Mouse (Mus musculus): ENCODE results near the gene Lrrc25.
"Not testable (repeated sequence)": the region's sequence is repeated elsewhere in the genome, so short reads cannot be mapped to it uniquely, and the experiment has no call there.

The Lrrc25 gene

DNA sequence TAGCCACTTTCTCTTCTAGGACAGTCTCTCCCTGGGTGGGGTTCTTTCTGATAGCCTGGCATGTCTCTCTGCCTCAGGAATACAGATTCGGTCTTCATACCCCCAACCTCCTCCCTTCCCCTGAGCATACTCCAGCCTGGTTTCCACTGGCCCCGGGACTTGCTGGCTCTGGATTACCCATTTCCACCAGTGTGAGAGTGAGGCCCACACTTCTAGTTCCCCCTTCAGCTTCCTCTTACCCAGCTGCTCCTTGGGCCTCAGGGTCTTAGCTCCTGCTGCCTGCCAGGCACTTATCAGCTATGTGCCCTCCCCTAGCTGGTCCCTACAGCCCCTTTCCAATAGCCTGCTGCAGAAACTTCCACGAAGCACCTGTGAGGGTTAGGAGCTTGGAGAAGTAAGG lies at the start of gene Lrrc25:
Gene Lrrc25 (plus strand): TSS at position 262 of the 400 bp plus-strand sequence.
- no peak for DNase-seq

DNA sequence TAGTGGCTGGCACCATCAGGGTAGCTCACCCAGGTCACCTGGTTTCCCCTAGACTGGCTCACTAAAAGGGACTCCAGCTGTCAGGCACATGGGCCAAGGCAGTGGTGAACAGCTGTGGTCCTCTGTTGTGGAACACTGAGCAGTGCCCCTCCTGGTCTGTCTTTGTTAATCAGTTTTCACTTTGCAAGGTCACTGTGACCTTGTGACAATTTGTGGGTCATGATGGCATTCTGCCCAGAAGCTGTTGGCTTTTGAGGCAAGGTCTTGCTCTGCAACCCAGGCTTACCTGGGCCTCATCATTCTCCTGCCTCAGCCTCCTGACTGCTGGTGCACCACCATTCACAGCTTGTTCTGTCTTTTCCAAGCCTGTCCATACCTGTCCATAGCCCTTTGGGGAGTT lies 45.6 kb upstream of the Lrrc25 start:
- no peak for DNase-seq

DNA sequence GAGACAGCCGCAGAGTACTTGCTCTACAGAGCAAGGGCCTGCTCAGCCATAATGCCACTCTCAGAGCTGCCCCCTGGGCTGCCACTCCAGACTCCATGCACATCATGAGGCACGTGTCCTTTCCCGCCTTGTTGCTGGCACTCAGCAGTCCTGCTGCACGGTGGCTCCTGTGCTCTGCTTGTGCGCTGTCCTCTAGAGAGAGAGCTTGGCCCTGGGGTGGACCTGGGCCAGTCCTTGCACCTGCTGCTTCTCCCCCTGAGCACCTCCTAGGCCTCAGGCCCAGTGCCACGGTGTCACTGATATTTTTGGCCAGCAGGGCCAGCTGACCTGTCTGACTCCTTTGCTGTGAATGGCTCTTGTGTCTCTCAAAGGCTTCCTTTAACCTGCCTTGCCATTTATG lies 45.0 kb upstream of the Lrrc25 start:
- peak; percentile 69 to 76 for DNase-seq

DNA sequence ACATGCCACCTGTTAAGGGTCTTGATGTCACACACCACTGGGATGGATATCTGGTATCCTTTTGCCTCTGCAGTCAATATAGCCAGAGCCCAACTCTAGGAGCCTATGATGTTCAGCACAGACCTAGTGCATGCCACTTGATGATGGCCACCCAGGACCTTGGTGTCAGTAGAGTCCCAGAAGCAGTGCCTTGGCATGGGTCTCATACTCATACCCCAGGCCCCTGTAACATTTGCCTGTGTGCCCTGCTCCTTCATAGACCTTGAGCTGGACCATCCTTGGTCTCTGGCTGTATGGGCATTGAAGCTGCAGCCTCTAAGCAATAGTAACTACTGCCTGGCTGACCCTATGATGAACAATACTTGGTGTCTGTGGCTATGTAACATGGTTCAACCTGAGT lies 41.7 kb upstream of the Lrrc25 start:
- DNase-seq, result no peak

DNA sequence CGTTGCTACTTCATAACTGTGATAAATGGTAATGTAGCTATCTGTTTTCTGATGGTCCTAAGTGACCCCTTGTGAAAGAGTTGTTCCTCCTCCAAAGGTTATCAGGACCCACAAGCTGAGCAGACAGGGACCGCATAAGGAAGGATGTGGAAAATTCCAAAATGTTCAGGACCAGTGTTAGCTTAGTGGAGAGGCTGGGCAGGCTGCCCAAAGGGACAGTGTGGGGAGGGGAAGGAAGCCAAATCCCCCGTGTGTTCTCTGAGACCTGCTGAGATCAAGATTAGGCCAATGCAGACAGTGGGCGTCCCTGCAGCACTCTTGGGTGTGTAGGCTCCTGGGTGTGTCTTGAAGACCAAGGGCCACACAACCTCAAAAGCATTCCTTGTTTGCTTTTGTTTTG lies 41.0 kb upstream of the Lrrc25 start:
- DNase-seq, result peak; percentile 68 to 80

DNA sequence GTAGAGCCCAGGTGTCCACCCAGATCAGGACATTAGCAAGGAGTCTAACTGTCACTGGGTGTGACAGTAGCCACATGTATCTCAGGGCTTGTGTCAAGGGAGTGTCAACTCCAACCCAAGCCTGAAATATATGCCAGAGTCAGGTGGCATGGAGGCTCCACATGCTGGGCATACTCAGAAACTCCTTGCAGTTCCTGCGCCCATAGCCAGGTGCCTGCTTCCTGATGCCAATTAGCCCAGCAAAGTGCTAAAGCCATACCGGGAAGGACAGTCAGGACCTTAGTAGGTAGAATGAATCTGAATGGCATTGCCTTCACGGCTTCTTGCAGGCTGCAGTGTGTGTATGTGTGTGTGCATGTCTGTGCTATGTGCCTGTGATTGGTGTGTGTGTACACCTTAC lies 38.7 kb upstream of the Lrrc25 start:
- no peak for DNase-seq

DNA sequence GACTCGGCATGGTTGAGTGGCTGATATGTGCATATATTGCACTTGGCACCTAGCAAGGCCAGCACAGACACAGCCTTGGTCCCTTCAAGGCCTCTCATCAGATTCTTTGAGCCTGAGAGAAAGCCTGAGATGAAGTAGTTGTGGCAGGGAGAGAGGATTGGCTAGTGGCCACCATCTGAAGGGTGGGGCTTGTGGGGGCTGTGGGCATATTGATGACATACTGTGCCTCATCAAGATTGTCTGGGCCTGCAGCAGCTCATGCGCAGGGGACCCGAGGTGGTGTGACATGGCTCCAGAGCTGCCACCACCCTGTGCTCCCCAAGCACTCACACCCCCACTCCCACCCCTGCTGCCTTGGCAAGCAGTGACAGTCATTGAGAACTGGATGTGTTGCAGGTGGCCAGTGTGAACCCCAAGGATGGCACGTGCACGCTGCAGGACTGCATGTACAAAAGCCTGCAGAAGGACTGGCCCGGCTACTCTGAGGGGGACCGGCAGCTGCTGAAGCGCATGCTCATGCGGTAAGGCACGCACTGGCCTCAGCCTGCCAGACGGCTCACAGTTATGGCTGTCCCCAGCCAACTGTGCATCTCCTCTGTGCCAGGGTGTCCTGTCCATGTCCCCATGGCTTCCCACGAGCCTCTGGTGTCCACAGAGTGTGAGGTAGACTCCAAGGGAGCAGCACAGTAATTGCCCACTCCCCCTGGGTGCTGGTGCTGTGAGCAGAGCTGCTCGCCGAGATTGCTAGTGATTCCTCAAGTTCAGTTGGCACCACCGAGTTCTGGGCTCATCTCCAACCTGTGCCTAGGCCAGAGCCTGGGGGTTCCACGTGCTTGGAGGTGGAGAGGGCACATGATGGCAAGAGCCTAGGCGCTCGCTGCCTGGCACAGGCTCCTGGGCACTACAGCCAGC lies 32.2 kb upstream of the Lrrc25 start:
- peak; percentile 78 to 80 for DNase-seq

DNA sequence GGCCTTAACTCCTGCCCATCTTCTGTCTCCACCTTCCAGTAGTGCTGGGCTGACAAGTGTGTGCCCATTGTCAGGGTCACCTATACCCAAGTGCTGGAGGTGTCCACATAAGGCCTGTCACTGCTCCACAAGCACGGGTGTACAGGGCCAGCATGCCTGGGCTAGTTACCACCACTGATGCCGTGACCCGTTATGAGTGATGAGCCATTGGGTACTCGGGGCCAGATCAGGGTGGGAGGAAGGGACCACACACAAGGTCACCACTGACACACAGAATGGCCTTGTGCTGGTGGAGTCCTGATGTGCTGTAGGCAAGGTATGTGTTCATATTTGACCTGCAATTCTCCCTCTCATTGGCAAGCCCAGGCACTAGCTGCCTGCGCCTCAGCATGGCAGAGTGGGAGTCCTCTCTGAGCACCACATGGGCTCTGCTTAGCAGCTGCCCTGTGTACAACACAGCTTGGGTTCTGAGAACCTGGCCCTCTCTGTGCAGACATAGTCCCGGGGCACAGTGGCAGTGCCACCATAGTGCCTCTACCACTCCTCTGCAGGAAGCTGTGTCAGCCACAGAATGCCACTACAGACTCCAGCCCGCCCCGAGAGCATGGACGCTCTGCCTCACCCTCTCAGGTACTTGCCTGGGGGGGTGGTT lies 31.2 kb upstream of the Lrrc25 start:
- no peak for DNase-seq

DNA sequence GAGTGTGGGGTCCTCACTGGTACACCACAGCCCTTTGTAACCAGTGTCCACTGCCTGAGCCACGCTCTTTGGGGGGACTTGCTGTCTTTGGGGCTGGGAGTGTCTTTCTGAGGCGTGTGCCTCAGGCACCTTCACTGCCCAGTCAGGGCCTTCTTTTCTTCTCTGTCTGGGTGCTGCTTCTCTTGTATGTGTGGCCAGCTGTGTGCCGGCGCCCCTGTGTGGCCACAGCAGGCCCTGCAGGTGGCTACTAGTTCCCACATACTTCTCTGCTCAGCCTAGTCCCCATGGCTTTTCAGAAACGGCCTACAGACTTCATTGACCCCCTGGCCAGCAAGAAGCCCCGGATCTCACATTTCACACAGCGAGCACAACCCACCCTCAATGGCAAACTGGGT lies 30.7 kb upstream of the Lrrc25 start:
- DNase-seq, result peak; percentile 58 to 70

DNA sequence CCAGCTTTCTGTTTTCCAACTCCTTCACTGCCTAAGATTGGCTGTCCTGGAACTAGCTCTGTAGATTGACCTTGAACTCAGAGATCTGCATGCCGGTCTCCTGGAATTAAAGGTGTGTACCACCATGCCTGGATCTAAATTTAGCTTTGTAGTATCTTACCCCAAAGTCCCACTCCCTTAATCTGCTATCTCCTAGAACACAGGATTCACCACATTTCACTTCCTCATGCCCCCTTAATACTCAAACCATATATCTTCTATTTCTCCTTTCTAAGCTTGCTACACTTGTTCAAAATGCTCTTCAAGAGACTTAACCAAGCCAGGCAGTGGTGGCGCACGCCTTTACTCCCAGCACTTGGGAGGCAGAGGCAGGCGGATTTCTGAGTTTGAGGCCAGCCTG lies 28.0 kb upstream of the Lrrc25 start:
- not testable (repeated sequence) for DNase-seq

DNA sequence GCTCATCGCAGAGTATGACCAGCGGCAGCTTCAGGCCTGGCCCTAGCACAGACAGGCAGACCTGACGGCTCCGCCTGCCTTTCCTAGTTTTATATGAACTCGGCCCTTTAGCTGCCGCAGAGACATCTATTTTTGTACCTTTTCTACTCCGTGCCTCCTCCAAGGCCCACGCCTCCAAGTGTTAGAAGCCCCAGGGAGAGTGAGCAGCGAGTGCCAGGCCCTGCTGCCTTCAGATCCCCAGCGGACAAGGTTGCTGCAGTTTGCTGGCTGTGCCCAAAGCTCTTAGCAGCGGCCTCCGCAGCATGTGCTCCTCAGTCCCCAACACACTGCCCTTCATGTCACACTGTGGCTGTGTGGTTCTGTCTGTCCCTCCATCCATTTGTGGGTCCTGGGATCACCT lies 24.4 kb upstream of the Lrrc25 start:
- no peak for DNase-seq

DNA sequence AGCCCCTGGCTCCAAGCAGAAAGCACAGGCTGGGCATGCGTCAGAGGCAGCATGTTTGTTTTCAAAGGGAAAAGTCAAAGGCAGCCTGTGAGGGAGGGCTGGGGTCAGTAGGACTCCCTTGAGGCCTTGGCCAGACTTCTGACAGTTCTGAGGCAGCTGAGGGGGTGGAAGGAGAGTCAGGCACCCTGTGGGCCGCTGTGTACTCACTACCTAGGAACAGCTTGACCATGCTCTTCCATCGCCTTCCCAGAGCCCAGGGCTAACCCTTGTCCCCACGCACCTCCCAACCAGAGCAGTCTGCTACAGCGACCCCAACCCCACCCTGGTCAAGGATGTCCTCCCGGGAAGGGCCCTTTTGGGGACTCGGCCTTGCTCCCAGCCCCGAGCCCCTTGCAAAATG lies 22.8 kb upstream of the Lrrc25 start:
- no peak for DNase-seq

DNA sequence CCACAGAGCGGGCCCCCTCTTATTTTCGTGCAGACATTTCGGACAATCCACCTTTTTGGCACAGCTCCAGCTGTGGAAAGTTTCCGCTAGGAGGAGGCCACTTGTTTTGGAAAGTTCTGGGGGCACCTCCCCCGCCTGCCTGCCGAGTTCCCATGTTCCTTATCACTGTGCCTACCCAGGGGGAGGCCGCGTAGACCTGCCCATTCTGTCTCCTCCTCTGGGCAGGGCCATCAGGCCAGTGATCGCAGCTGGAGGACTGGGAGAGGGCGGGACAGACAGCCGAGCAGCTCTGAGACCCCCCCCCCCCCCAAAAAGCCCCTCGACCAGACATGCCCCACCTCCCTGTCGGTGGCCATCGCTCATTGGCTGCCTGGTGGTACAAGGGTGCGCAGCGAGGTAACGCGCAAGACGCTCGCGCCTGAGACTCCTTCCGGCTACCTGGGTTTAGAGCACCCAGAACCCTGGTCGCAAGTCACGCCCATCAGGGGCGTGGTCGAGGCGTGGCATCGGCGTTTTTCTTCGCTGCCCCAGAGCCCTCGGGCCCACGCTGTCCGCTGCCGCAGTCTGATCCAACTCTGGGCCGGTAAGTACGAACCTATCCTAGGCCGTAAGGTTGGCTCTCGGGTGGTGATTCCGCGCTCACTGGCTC lies 21.9 kb upstream of the Lrrc25 start, which contains the start of gene Isyna1:
Gene Isyna1 (plus strand): TSS at position 413 of the 649 bp plus-strand sequence.
- peak; percentile 53 to 70 for DNase-seq

DNA sequence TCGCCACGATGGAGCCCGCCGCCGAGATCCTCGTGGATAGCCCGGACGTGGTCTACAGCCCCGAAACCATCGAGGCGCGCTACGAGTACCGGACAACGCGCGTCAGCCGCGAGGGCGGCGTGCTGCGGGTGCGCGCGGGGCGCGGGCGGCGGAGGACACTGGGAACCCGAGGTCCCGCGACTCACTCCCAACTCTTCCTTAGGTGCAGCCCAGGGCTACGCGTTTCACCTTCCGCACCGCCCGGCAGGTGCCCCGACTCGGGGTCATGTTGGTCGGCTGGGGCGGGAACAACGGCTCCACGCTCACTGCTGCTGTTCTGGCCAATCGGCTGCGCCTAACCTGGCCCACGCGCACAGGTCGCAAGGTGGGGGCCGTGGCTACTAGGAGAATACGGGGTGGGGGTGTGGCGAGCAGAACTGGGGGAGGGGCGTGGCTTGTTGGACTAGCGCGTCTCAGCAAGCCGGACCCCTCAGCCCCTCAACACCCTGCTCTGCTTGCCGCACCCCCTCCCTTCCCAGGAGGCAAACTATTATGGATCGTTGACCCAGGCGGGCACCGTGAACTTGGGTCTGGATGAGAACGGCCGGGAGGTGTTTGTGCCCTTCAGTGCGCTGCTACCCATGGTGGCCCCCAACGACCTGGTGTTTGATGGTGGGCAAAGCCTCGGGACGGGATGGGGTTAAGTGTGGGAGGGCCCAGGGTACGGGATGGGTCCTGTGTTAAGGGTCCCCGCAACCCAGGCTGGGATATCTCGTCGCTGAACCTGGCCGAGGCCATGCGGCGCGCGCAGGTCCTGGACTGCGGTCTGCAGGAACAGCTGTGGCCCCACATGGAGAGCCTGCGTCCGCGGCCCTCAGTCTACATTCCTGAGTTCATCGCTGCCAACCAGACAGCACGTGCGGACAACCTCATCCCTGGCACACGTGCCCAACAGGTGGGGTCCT lies 21.1 kb upstream of the Lrrc25 start:
- peak; percentile 60 to 63 for DNase-seq

DNA sequence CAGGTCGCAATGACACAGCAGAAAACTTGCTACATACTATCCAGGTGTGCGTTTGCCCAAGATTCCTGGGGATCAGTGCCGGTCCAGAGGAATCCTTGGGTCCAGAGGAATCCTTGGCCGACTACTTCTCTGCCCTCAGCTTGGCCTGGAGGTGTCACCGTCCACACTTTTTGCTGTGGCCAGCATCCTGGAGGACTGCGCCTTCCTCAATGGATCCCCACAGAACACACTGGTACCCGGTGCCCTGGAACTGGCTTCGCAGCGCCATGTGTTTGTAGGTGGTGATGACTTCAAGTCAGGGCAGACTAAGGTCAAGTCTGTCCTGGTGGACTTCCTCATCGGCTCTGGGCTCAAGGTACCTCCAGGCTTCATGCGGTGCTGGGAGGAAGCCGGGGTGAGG lies 20.1 kb upstream of the Lrrc25 start:
- no peak for DNase-seq

DNA sequence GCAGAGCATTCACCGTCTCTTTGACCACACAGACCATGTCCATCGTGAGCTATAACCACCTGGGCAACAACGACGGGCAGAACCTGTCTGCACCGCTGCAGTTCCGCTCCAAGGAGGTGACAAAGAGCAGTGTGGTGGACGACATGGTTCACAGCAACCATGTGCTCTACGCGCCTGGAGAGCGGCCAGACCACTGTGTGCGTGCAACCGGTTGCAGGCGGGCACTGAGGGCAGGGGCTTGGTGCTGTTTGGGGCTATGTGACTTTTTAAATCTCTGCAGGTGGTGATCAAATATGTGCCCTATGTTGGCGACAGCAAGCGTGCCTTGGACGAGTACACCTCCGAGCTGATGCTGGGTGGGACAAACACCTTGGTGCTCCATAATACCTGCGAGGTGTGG lies 19.7 kb upstream of the Lrrc25 start:
- DNase-seq, result no peak

DNA sequence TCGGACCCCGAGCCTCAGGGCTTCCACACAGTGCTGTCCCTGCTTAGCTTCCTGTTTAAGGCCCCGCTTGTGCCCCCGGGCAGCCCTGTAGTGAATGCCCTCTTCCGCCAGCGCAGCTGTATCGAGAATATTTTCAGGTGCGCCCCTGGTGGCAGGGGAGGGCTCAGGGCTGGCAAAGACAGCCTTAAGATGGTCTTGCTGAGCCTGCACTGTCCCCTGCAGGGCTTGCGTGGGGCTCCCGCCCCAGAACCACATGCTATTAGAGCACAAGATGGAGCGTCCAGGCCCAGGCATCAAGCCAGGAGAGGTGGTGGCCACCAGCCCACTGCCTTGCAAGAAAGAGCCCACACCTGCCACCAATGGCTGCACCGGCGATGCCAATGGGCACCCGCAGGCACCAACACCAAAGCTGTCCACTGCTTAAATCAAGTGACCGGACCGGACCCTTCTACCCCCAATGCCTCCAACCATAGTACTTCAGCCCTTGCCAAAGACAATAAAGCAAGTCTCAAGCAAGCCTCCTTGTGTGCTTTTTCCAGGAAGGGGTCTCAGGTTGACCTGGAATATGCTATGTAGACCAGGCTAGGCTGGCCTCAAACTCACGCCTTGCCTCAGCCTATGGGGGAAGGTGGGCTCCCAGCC lies 19.1 kb upstream of the Lrrc25 start:
- DNase-seq, result peak; percentile 58 to 67

DNA sequence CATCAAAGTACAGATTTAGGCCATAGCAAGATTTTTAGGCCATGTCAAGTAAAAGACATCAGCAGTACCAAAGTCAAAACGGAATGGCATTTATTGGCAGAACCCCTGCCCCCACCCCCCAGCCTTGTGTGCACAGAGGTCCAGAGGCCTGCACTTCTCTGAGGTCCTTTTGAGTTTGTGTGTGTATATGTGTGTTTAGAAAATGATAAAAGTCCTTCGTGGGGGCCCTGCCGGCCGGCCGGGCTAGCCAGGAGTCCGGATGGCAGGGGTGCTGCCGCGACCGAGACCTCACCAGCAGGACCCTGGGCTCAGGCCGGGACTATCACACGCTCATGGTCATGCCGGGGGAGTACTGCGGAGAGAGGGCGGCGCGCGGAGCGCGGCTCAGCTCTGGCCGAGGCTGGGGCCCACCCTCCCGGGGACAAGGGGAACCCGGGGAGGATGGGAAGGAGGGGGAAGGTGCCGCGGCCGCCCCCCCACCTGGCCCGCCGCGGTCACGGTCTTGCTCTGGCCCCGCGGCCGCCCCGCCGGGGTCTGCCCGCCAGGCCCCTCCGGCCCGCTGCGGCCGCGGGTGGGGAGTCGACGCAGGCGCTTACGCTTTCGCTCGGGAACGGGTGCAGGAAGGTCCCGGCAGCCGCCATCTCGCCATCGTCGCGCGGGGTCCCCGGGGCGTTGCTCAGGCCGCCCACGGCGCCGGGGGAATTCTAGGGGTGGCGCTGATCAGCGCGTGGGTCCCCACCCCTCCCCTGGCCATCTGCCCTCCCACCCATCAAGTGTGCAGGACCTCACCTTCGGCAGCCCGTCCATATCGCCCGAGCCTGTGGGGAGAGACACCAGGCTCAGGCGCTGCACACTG lies 18.3 kb upstream of the Lrrc25 start:
- DNase-seq, result peak; percentile 39 to 54

DNA sequence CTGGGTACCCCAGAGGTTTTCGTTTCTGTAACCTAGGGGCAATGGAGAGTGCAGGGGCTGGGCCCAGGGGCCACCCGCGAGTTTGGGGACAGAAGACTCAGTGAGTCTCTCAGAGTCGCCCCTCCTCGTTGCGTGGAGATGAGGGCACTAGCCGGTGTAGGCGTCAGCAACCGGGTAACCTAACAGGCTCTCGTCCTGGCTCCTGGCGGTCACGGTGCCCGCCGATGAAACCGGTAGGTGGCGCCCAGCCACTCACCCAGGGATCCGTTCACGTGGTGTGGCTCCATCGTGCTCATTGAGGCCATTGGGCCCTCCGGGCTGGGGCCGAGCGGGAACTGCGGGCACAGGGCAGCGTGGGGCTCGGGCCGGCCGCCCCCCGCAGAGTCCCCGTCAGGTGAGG lies 17.7 kb upstream of the Lrrc25 start:
- DNase-seq, result peak; percentile 92 to 93

DNA sequence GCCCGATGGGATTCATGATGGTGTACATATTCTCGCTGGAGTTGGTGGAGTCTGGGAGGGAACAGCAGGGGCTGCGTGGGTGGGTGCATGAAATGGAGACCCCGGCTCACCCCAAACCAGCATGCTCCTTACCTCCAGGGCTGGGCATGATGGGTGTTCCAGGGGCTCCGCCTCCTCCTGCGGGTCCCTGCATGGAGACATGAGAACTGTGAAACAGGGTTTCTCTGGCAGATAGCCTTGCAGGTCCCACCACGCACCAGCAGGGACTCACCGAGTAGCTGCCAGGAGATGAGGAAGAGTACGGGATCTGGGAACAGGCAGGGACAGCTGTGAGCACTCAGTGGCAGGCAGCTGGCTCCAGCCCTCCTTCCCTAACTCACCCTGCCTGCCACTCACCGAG lies 17.2 kb upstream of the Lrrc25 start:
- no peak for DNase-seq

All from cerebellum, adult 18-20 months (tissue).